Mouse (Mus musculus): ENCODE data around the gene Lrp8. TPM values are rescaled to one million over a fixed set of nuclear protein-coding genes. Genes with fewer than 3 reads are reported as not detected.

The Lrp8 gene
- under 1 TPM; 0.94 to 0.96 TPM for polyA plus RNA-seq (2017; shearing (Covaris generic))

- no peak for ATAC-seq
Measured at GRCm38 (mm10) chr4:107802185-107802449, at the start of gene Lrp8. Gene Lrp8 (plus strand): TSS chr4:107802261.

GRCm38 (mm10) chr4:107756222-107756621 lies 45.8 kb upstream of the Lrp8 start:
- ATAC-seq, result no peak

- ATAC-seq, result no peak
Measured at GRCm38 (mm10) chr4:107757487-107758470, 44.3 kb upstream of the Lrp8 start.

- no peak for ATAC-seq
Measured at GRCm38 (mm10) chr4:107758938-107759337, 43.1 kb upstream of the Lrp8 start.

GRCm38 (mm10) chr4:107763001-107763400 lies 39.1 kb upstream of the Lrp8 start:
- no peak for ATAC-seq

GRCm38 (mm10) chr4:107763598-107763997 lies 38.5 kb upstream of the Lrp8 start:
- no peak for ATAC-seq

- ATAC-seq, result no peak
Measured at GRCm38 (mm10) chr4:107765196-107765813, 36.8 kb upstream of the Lrp8 start.

GRCm38 (mm10) chr4:107766182-107766581 lies 35.9 kb upstream of the Lrp8 start:
- no peak for ATAC-seq

GRCm38 (mm10) chr4:107772122-107772825 lies 29.8 kb upstream of the Lrp8 start:
- ATAC-seq, result no peak

- ATAC-seq, result no peak
Measured at GRCm38 (mm10) chr4:107774868-107775267, 27.2 kb upstream of the Lrp8 start.

GRCm38 (mm10) chr4:107775672-107776071 lies 26.4 kb upstream of the Lrp8 start:
- ATAC-seq, result no peak

- ATAC-seq, result no peak
Measured at GRCm38 (mm10) chr4:107776990-107777673, 24.9 kb upstream of the Lrp8 start.

GRCm38 (mm10) chr4:107783541-107783940 lies 18.5 kb upstream of the Lrp8 start:
- ATAC-seq, result no peak

GRCm38 (mm10) chr4:107788841-107789240 lies 13.2 kb upstream of the Lrp8 start:
- ATAC-seq, result no peak

GRCm38 (mm10) chr4:107800801-107801200 lies 1.3 kb upstream of the Lrp8 start:
- ATAC-seq, result no peak

- ATAC-seq, result peak; percentile 66
Measured at GRCm38 (mm10) chr4:107801366-107802184, 486 bp upstream of the Lrp8 start.

GRCm38 (mm10) chr4:107802450-107803331 lies 630 bp downstream of the Lrp8 start:
- ATAC-seq, result peak; percentile 25

- peak; percentile 62 for ATAC-seq
Measured at GRCm38 (mm10) chr4:107803351-107804106, 1.5 kb downstream of the Lrp8 start.

GRCm38 (mm10) chr4:107805491-107805890 lies 3.4 kb downstream of the Lrp8 start:
- ATAC-seq, result no peak

GRCm38 (mm10) chr4:107807796-107808195 lies 5.7 kb downstream of the Lrp8 start:
- peak; percentile 31 for ATAC-seq
